ENCODE assay signal across 22 mouse cellular contexts in the genomic region with DNA sequence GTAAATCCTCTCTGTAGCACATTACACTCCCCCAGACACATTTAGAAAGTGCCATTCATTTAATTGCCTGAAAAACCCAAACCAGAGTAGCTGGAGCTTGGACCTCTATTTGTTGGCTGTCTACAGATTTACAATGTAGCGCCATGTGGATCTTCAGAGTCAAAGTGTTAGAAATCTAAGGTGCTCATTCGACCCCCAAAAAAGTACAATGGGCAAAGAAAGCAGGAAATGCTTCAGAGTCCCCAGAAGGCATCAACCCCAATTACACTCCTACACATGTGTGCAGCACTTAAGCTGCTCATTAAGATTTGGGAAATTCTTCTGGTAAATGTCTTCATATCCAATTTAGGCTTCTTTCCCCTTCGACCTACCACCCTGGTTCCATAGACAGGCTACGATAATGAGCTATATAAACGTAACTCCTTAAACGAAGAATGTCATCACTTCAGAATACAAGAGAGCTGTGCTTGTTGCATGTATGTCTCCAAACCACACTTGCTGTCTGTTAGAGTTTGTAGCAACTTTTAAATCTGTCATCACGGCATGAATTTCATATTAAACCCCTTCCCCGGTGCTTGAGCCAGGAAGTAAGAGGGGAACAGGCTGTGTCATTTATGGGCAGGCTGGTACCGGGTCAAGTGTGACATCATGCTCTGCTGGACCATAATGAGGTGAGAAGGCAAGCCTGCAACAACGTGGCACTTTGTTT.
DNase-seq lines count a peak whose midpoint lies in the region; ATAC-seq and TF ChIP-seq lines count a peak whose summit lies in the region.
"Had no signal": no experiment of that assay in that cellular context is flagged by ENCODE, and none has a peak within 500 bp of the region (broad histone marks: within the 10 kb centered on the region; RNA-seq: fewer than 3 reads in every experiment).

No protein-coding gene starts in this region.

- DNase-seq in embryo, embryonic 10.5 days (ENCODE audit: low spot score) = peak; percentile 25
- DNase-seq in embryo, embryonic 9.5 days (ENCODE audit: extremely low spot score) = no peak
- DNase-seq in lung, postnatal 0 days (ENCODE audit: low spot score) = peak; percentile 46
- DNase-seq in lung, postnatal 4 days = no peak
- peak; percentile 72 for DNase-seq in limb, embryonic 10.5 days (ENCODE audit: low spot score)
- peak; percentile 66 for DNase-seq in limb, embryonic 14.5 days (ENCODE audit: low spot score)
- no peak for DNase-seq in layer of hippocampus, adult 11-12 months (ENCODE audit: low spot score)
- DNase-seq: adrenal gland, adult 8-10 months; adrenal gland, postnatal 36 days; B cell, adult 2 months; cerebellum, adult 2 months; cerebellum, postnatal 10 days; embryo, embryonic 11 days; gastrocnemius, postnatal 14 days; heart, adult 2 months; heart, postnatal 14 days had no signal

- 49% methylated on average over 10 of the region's 10 CpGs for WGBS in lung, postnatal 0 days
- 33% methylated on average over 10 of the region's 10 CpGs for WGBS in limb, embryonic 10.5 days
- 16% methylated on average over 10 of the region's 10 CpGs for WGBS in limb, embryonic 14.5 days

- no peaks in the 10 kb centered on the region for H3K9me3 ChIP-seq in lung, postnatal 0 days (ENCODE audit: low read length)
- H3K9me3 ChIP-seq in limb, embryonic 10.5 days (replicated peaks) = no peaks in the 10 kb centered on the region
- H3K9me3 ChIP-seq in limb, embryonic 14.5 days (ENCODE audit: control insufficient read depth, low read length) = no peaks in the 10 kb centered on the region
- H3K9me3 ChIP-seq: embryonic facial prominence, embryonic 12.5 days; G1E; heart, embryonic 15.5 days had no signal

- 0 out of 2 replicates have a peak, but pooled peaks have one; percentile 32 for ATAC-seq in lung, postnatal 0 days
- ATAC-seq in limb, embryonic 14.5 days (ENCODE audit: low FRiP score, low read depth) = peak; percentile 72
- ATAC-seq: CD4-positive, CD25-positive, alpha-beta regulatory T cell, adult 4 months; forebrain, embryonic 16.5 days had no signal

- TF ChIP-seq EP300 in lung, postnatal 0 days (IDR thresholded peaks at IDR 0.05) = no peak

- H3K4me2 ChIP-seq in lung, postnatal 0 days (replicated peaks; ENCODE audit: low read depth, low read length) = no peak overlapping the region
- no peak overlapping the region for H3K4me2 ChIP-seq in limb, embryonic 14.5 days (replicated peaks; ENCODE audit: low read depth, low read length, severe bottlenecking)
- H3K4me2 ChIP-seq: embryonic facial prominence, embryonic 12.5 days; heart, embryonic 11.5 days; heart, embryonic 15.5 days had no signal

- H3K4me3 ChIP-seq in lung, postnatal 0 days (ENCODE audit: low read depth, low read length) = no peak overlapping the region
- no peak overlapping the region for H3K4me3 ChIP-seq in limb, embryonic 10.5 days
- H3K4me3 ChIP-seq in limb, embryonic 14.5 days (replicated peaks; ENCODE audit: low read length) = no peak overlapping the region
- H3K4me3 ChIP-seq: embryonic facial prominence, embryonic 12.5 days; heart, adult 2 months; heart, embryonic 15.5 days had no signal

- H3K4me1 ChIP-seq in lung, postnatal 0 days (ENCODE audit: insufficient read depth, low read depth, low read length) = no peaks in the 10 kb centered on the region
- peaks cover 83% of the 10 kb centered on the region for H3K4me1 ChIP-seq in limb, embryonic 10.5 days
- peaks cover 19% of the 10 kb centered on the region for H3K4me1 ChIP-seq in limb, embryonic 14.5 days (ENCODE audit: control insufficient read depth, insufficient read depth, low read length)
- H3K4me1 ChIP-seq: embryonic facial prominence, embryonic 12.5 days; heart, embryonic 15.5 days had no signal

- no peak for TF ChIP-seq POLR2A in limb, embryonic 14.5 days (IDR thresholded peaks at IDR 0.05; ENCODE audit: borderline replicate concordance, extremely low read depth, insufficient read depth, insufficient read length)

- TF ChIP-seq CTCF in lung, postnatal 0 days (IDR thresholded peaks at IDR 0.05) = no peak

- no peaks in the 10 kb centered on the region for H3K36me3 ChIP-seq in lung, postnatal 0 days (ENCODE audit: insufficient read depth, low read length)
- H3K36me3 ChIP-seq in limb, embryonic 10.5 days = no peaks in the 10 kb centered on the region
- H3K36me3 ChIP-seq in limb, embryonic 14.5 days (ENCODE audit: control insufficient read depth, insufficient read depth, low read length) = no peaks in the 10 kb centered on the region
- H3K36me3 ChIP-seq: embryonic facial prominence, embryonic 12.5 days; G1E; heart, embryonic 15.5 days had no signal

- H3K27ac ChIP-seq in lung, postnatal 0 days (ENCODE audit: low read length) = no peak overlapping the region
- peak overlapping the region; percentile 83 for H3K27ac ChIP-seq in limb, embryonic 10.5 days
- no peak overlapping the region for H3K27ac ChIP-seq in limb, embryonic 14.5 days (replicated peaks; ENCODE audit: low read depth, low read length)
- H3K27ac ChIP-seq: embryonic facial prominence, embryonic 12.5 days; heart, adult 2 months; heart, embryonic 15.5 days had no signal

- H3K9ac ChIP-seq in lung, postnatal 0 days (replicated peaks; ENCODE audit: low read depth) = no peak overlapping the region
- H3K9ac ChIP-seq in limb, embryonic 14.5 days (ENCODE audit: low read depth, low read length, severe bottlenecking) = no peak overlapping the region
- H3K9ac ChIP-seq: embryonic facial prominence, embryonic 12.5 days; heart, embryonic 15.5 days had no signal

- H3K27me3 ChIP-seq in lung, postnatal 0 days (replicated peaks; ENCODE audit: insufficient read depth, low read length) = no peaks in the 10 kb centered on the region
- H3K27me3 ChIP-seq in limb, embryonic 10.5 days (ENCODE audit: low read depth, poor library complexity, severe bottlenecking) = no peaks in the 10 kb centered on the region
- H3K27me3 ChIP-seq in limb, embryonic 14.5 days (ENCODE audit: control insufficient read depth, insufficient read depth, low read length) = no peaks in the 10 kb centered on the region
- H3K27me3 ChIP-seq: embryonic facial prominence, embryonic 12.5 days; heart, embryonic 15.5 days had no signal

Comparison
In these comparisons a context has a peak if more than half of its experiments do, and no peak if none do; other contexts are left out.
1. DNase-seq: peak in embryo, embryonic 10.5 days (single experiment), lung, postnatal 0 days (single experiment), limb, embryonic 10.5 days (single experiment) and limb, embryonic 14.5 days (single experiment); none in embryo, embryonic 9.5 days (single experiment), lung, postnatal 4 days (0 of 2) and layer of hippocampus, adult 11-12 months (single experiment).